In genomic region chr19:18687556-18687955, GRCm38 (mm10) we compare ENCODE assay signal across 8 mouse cellular contexts. TPM values are rescaled to one million over a fixed set of nuclear protein-coding genes. Genes with fewer than 3 reads are reported as not detected.
DNase-seq lines count a peak whose midpoint lies in the region; ATAC-seq and TF ChIP-seq lines count a peak whose summit lies in the region.

No protein-coding gene starts in this region.

- peak; percentile 87 for TF ChIP-seq CTCF in layer of hippocampus, adult 2 months (conservative IDR thresholded peaks at IDR 0.05)
- TF ChIP-seq CTCF in G1E (IDR thresholded peaks at IDR 0.05; ENCODE audit: low read depth, low read length) = peak; percentile 79

- peak in 1 of 2 experiments; percentile 13 for DNase-seq in layer of hippocampus, adult 2 months (ENCODE audit: low spot score in 2 of 2)
- DNase-seq in layer of hippocampus, postnatal 36 days = no peak
- DNase-seq in G1E (ENCODE audit: low spot score) = no peak
- DNase-seq in c-Kit-positive CD71-positive TER-119-positive erythroid progenitor cells, embryonic 14.5 days (ENCODE audit: low spot score) = peak; percentile 77
- peak; percentile 63 for DNase-seq in lung, postnatal 10 days
- DNase-seq in thymus, postnatal 4 days = peak; percentile 66
- DNase-seq in layer of hippocampus, adult 9-10 months (ENCODE audit: low spot score) = no peak

- H3K9me3 ChIP-seq in G1E (replicated peaks) = no peaks in the 10 kb centered on the region

- no peak overlapping the region for H3K4me3 ChIP-seq in layer of hippocampus, adult 2 months
- no peak overlapping the region for H3K4me3 ChIP-seq in G1E (ENCODE audit: low read depth, low read length)

- H3K4me1 ChIP-seq in G1E (ENCODE audit: insufficient read depth, low read depth, low read length) = peaks cover 28% of the 10 kb centered on the region

- no peaks in the 10 kb centered on the region for H3K27me3 ChIP-seq in G1E (ENCODE audit: insufficient read depth, low read length)

- H3K36me3 ChIP-seq in G1E (replicated peaks) = peaks cover 59% of the 10 kb centered on the region

- H3K27ac ChIP-seq in layer of hippocampus, adult 2 months = no peak overlapping the region

- ATAC-seq in G1E (ENCODE audit: extremely low read depth, insufficient number of reproducible peaks, low FRiP score, poor library complexity, severe bottlenecking) = 0 out of 2 replicates have a peak, but pooled peaks have one; percentile 18
- ATAC-seq in granulocyte monocyte progenitor cell, adult 5-6 weeks (replicated peaks; ENCODE audit: poor library complexity, severe bottlenecking) = peak; percentile 99

RNA-seq across cellular contexts. Expression of gene Carnmt1, which starts 17.0 kb away (rescaled TPM):
- total RNA-seq in layer of hippocampus, adult 2 months (2021) = 10 to 100 TPM; 11.3 to 13.1 TPM
- 10 to 100 TPM; 13.8 to 14.5 TPM for total RNA-seq in layer of hippocampus, postnatal 36 days (2021)
- 51.8 and 61.0 TPM in 2 replicates for total RNA-seq in G1E (2014; fragmentation: Nextera tagmentation)
- 90.5 and 94.5 TPM in 2 replicates for total RNA-seq in G1E (2017)
- polyA plus RNA-seq in G1E (2012) = 18.2 and 23.2 TPM in 2 replicates
- total RNA-seq in granulocyte monocyte progenitor cell, adult 5-6 weeks (2014; fragmentation: Nextera tagmentation) = 22.6 and 29.8 TPM in 2 replicates
- 24.1 and 58.0 TPM in 2 replicates for total RNA-seq in granulocyte monocyte progenitor cell, adult 5-6 weeks (2017)

RNA-seq across cellular contexts. Expression of gene D030056L22Rik, which starts 25.4 kb away (rescaled TPM):
- 10 to 100 TPM; 20.8 to 21.4 TPM for total RNA-seq in layer of hippocampus, adult 2 months (2021)
- total RNA-seq in layer of hippocampus, postnatal 36 days (2021) = 10 to 100 TPM; 23.7 to 26.1 TPM
- total RNA-seq in G1E (2014; fragmentation: Nextera tagmentation) (24.3 and 25.2 TPM in 2 replicates), G1E (2017) (36.5 and 41.2 TPM in 2 replicates)
- 19.5 and 27.4 TPM in 2 replicates for polyA plus RNA-seq in G1E (2012)
- 15.9 and 28.7 TPM in 2 replicates for total RNA-seq in granulocyte monocyte progenitor cell, adult 5-6 weeks (2014; fragmentation: Nextera tagmentation)
- 18.8 and 20.1 TPM in 2 replicates for total RNA-seq in granulocyte monocyte progenitor cell, adult 5-6 weeks (2017)

RNA-seq across cellular contexts. Expression of gene Nmrk1, which starts 55.8 kb away (rescaled TPM):
- 10 to 100 TPM in 1 of 2 experiments, 1 to 10 TPM in 1; 8.6 to 10.3 TPM for total RNA-seq in layer of hippocampus, adult 2 months (2021)
- total RNA-seq in layer of hippocampus, postnatal 36 days (2021) = 1 to 10 TPM; 9.5 to 9.6 TPM
- total RNA-seq in G1E (2014; fragmentation: Nextera tagmentation) (45.7 and 51.4 TPM in 2 replicates), G1E (2017) (37.5 and 41.3 TPM in 2 replicates)
- 2.2 and 3.6 TPM in 2 replicates for polyA plus RNA-seq in G1E (2012)
- 6.6 and 14.9 TPM in 2 replicates for total RNA-seq in granulocyte monocyte progenitor cell, adult 5-6 weeks (2014; fragmentation: Nextera tagmentation)
- 2.0 and 15.9 TPM in 2 replicates for total RNA-seq in granulocyte monocyte progenitor cell, adult 5-6 weeks (2017)

RNA-seq across cellular contexts. Expression of gene Ostf1, which starts 55.9 kb away (rescaled TPM):
- total RNA-seq in layer of hippocampus, adult 2 months (2021) = 10 to 100 TPM; 28.1 to 28.9 TPM
- 10 to 100 TPM; 30.9 to 34.4 TPM for total RNA-seq in layer of hippocampus, postnatal 36 days (2021)
- total RNA-seq in G1E (2014; fragmentation: Nextera tagmentation) (88.0 and 114 TPM in 2 replicates), G1E (2017) (322 and 331 TPM in 2 replicates)
- polyA plus RNA-seq in G1E (2012) = 281 and 378 TPM in 2 replicates
- 139 and 152 TPM in 2 replicates for total RNA-seq in granulocyte monocyte progenitor cell, adult 5-6 weeks (2014; fragmentation: Nextera tagmentation)
- 208 and 230 TPM in 2 replicates for total RNA-seq in granulocyte monocyte progenitor cell, adult 5-6 weeks (2017)

Comparison
In these comparisons a context has a peak if more than half of its experiments do, and no peak if none do; other contexts are left out.
1. DNase-seq: peak in c-Kit-positive CD71-positive TER-119-positive erythroid progenitor cells, embryonic 14.5 days (single experiment), lung, postnatal 10 days (single experiment) and thymus, postnatal 4 days (single experiment); none in layer of hippocampus, postnatal 36 days (0 of 2), G1E (single experiment) and layer of hippocampus, adult 9-10 months (single experiment).